Mouse (Mus musculus) neural tube, embryonic 13.5 days (tissue): ENCODE results near the gene Oit1. TPM values are rescaled to one million over a fixed set of nuclear protein-coding genes. Genes with fewer than 3 reads are reported as not detected.
A peak's percentile ranks its signal among the peaks of the same experiment; 100 is the strongest.

Source experiments
- ATAC-seq: fragments of 200-750 bp; cut with Nextera tagmentation; 2 replicates; pipeline ENCODE4 v1.8.0; 2017; ENCODE audit warnings: low read depth, mild to moderate bottlenecking, moderate TSS enrichment, moderate library complexity
- H3K27ac ChIP-seq: fragments of 300-500 bp; sonication (generic); replicated peaks from 2 replicates; pipeline ENCODE4 v1.5.1; 2015; ENCODE audit warnings: moderate library complexity, mild to moderate bottlenecking, inconsistent platforms
- H3K27me3 ChIP-seq: fragments of 300-500 bp; sonication (generic); 2 replicates; pipeline ENCODE4 v1.6.1; 2015; ENCODE audit warnings: mild to moderate bottlenecking, inconsistent platforms
- H3K36me3 ChIP-seq: fragments of 300-500 bp; sonication (generic); 2 replicates; pipeline ENCODE4 v1.6.1; 2015; ENCODE audit warnings: mild to moderate bottlenecking, inconsistent platforms
- H3K4me1 ChIP-seq: fragments of 300-500 bp; sonication (generic); replicated peaks from 2 replicates; pipeline ENCODE4 v1.6.1; 2015; ENCODE audit warnings: inconsistent platforms
- H3K4me2 ChIP-seq: fragments of 300-500 bp; sonication (generic); 2 replicates; pipeline ENCODE4 v1.6.1; 2015; ENCODE audit warnings: inconsistent platforms, mild to moderate bottlenecking, moderate library complexity
- H3K4me3 ChIP-seq: fragments of 300-500 bp; sonication (generic); 2 replicates; pipeline ENCODE4 v1.5.1; 2015; ENCODE audit warnings: mild to moderate bottlenecking, inconsistent platforms
- H3K9ac ChIP-seq: fragments of 300-500 bp; sonication (generic); 2 replicates; pipeline ENCODE4 v1.6.1; 2015; ENCODE audit warnings: moderate library complexity, mild to moderate bottlenecking, inconsistent platforms
- H3K9me3 ChIP-seq: fragments of 300-500 bp; sonication (generic); 2 replicates; pipeline ENCODE4 v1.6.1; 2016; ENCODE audit warnings: inconsistent platforms
- WGBS: fragments of 180-500 bp; shearing (Covaris S2); methylation state at CpG from one replicate; pipeline ENCODE4 v1.1.7; 2015; 5-methylcytosine and 5-hydroxymethylcytosine counted together
- polyA plus RNA-seq: library from polyadenylated mRNA; unstranded; fragments of >200 nt; fragmentation: Nextera tagmentation; extraction: Ambion mirVana; gene quantifications from 2 replicates; pipeline ENCODE4 v1.2.1, GENCODE M21; 2015

Oit1 gene
- polyA plus RNA-seq: not detected in 2 replicates

DNA sequence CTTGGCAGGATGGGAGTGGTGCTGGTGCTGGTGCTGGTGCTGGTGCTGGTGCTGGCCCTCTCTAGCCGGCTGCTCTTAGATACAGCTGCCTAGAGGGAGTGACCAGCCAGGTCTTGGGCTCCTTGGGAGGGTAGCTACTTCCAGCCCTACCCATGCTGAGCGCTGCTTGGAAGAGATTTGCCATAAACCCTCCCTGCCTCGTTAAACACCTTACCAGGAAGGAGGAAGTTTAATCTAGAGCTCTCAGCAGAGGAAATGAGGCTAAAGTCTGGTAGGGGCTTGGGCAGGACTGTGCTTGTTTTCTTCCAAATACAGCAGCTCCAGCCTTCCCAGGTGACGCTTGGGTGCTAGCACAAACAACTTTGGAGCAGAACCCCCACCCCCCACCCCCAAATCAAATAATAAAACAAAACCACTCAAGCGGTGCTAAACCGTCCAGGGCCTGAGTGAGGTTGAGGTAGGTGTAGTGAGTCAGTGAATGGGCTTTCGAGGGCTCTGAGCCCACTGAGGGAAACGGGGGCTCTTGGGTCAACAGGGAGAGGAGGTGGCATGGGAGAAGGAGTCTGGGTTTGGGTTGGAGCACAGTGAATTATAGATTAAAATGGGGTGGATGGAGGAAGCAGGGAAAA, at the start of gene Oit1:
Oit1 (minus strand) TSS at position 70 of the 629 bp plus-strand sequence.
- Histone ChIP-seq H3K36me3 (no peaks in the 10 kb centered on the region), H3K9me3 (no peaks in the 10 kb centered on the region), H3K4me1 (no peaks in the 10 kb centered on the region), H3K4me2 (no peak within 1 kb of the TSS), H3K27me3 (no peaks in the 10 kb centered on the region), H3K4me3 (no peak within 1 kb of the TSS), H3K9ac (no peak within 1 kb of the TSS), H3K27ac (no peak within 1 kb of the TSS)
- WGBS: 68% methylated on average over 8 of the region's 8 CpGs
- ATAC-seq: no peak

DNA sequence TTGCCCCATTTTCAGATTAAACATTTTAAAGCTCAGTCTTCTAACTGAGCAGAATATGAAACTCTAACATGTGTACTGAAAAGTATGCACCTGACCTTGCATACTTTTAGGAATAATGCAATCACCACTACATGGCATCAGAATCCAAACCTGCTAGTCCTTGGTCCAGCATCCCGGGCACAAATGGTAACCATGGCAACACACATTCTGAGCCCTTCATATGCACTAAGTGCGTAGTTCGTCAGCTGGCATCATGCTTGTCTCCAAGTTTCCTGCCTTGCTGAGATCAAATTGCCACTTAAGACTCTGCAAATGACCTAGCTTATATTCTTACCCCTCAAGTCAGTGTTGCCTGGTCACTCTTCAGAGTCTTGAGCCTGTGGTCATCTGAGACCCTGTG, 44.3 kb upstream of the Oit1 start:
- H3K4me1 ChIP-seq: peaks cover 11% of the 10 kb centered on the region
- WGBS: 62% methylated on average over 3 of the region's 3 CpGs
- H3K9ac ChIP-seq: no peak overlapping the region
- H3K27me3 ChIP-seq: no peaks in the 10 kb centered on the region
- H3K4me3 ChIP-seq: no peak overlapping the region
- H3K27ac ChIP-seq: no peak overlapping the region
- ATAC-seq: no peak
- H3K4me2 ChIP-seq: no peak overlapping the region
- H3K9me3 ChIP-seq: no peaks in the 10 kb centered on the region
- no peaks in the 10 kb centered on the region for H3K36me3 ChIP-seq

DNA sequence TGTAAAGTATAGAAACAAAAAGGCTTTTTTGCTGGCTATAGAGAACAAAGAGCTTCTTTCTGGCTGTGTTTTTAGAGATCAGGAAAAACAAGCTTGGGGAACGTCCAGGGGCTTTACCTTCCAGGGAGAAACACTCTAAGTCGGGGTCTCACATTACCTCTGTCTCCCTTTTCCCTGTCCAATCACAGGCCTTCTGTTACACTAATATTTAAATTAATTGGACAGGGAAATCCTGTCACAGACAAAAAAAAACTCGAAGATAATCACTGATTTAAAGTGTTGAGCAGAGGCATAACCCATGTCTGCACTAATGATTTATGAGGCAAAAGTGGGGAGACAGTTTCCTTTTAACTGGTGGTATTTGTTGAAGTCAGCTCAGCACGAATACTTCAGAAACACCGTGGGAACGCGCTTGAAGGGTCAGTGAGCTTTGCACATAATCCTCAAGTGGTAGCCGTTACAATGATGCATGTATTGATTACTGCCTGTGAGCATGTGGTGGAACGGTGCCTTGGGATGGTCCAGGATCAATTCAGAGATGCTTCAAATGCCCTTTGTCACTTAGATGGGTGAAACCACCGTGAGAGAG, 42.7 kb upstream of the Oit1 start:
- Histone ChIP-seq H3K27me3 (no peaks in the 10 kb centered on the region), H3K27ac (no peak overlapping the region), H3K9ac (no peak overlapping the region), H3K4me2 (no peak overlapping the region), H3K36me3 (no peaks in the 10 kb centered on the region), H3K9me3 (no peaks in the 10 kb centered on the region), H3K4me3 (no peak overlapping the region), H3K4me1 (peaks cover 11% of the 10 kb centered on the region)
- 14% methylated on average over 10 of the region's 10 CpGs for WGBS
- 0 out of 2 replicates have a peak, but pooled peaks have one; percentile 23 for ATAC-seq

DNA sequence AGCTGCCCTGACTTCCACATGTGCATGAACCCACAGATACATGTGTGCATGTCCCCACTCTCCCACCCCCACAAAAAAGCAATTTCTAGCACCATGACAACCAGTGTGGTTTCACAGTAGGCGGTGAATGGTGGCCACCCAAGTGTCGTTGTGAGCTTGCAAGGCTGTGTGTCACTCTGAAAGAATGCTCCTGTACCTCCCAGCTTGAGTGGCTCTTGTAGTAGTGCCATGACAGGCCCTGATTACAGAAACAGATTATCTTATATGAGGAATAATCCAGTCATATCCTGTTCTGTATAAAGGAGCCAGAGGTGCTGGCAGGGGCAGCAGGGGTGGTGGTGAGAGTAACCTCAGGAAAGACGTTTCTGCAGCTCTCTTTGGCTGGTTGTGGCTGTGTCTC, 40.1 kb upstream of the Oit1 start:
- Histone ChIP-seq H3K9me3 (no peaks in the 10 kb centered on the region), H3K9ac (no peak overlapping the region), H3K4me3 (no peak overlapping the region), H3K36me3 (no peaks in the 10 kb centered on the region), H3K4me2 (no peak overlapping the region), H3K27me3 (no peaks in the 10 kb centered on the region), H3K4me1 (peaks cover 11% of the 10 kb centered on the region), H3K27ac (no peak overlapping the region)
- ATAC-seq: no peak
- 61% methylated on average over 3 of the region's 3 CpGs for WGBS

DNA sequence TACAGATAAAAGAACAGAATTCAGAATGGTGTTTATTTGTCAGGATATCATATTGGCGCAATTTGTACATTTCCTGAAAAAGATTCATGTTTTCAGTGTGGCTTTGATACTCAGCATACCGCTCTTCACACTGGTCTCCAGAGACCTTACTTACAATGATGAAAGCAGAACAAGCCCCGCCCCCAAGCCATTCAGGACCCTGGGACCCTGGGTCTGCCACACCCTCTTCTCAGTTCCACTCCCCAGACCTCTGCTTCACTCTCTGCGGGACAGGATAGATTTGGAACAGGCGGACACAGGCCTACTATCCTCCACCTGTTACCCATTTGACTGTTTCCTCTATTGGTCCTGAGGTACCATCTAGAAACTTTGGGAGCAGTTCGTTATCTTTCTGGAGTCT, 27.4 kb upstream of the Oit1 start:
- H3K4me3 ChIP-seq: no peak overlapping the region
- 70% methylated on average over 6 of the region's 6 CpGs for WGBS
- H3K4me2 ChIP-seq: no peak overlapping the region
- no peak for ATAC-seq
- no peaks in the 10 kb centered on the region for H3K36me3 ChIP-seq
- H3K9ac ChIP-seq: no peak overlapping the region
- no peaks in the 10 kb centered on the region for H3K27me3 ChIP-seq
- no peaks in the 10 kb centered on the region for H3K9me3 ChIP-seq
- no peak overlapping the region for H3K27ac ChIP-seq
- no peaks in the 10 kb centered on the region for H3K4me1 ChIP-seq

DNA sequence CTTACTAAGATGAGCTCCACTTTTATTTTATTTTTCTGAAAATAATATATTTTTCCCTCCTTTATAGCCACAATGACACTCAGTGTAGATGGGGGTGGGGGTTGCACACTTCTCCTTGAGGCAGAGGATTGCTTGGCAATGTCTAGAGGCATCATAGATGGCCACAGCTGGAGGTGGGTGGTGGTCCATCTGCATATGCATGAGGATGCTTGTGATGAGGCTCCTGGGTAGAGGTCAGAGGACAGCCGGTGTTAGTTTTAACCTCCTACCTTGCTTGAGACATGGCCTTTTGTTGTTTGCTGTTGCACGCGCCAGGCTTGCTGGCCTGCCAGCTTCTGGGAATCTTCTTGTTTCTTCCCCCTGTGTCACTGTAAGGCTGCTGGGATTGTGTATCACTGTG, 24.8 kb upstream of the Oit1 start:
- Histone ChIP-seq H3K4me1 (no peaks in the 10 kb centered on the region), H3K27me3 (no peaks in the 10 kb centered on the region), H3K9me3 (no peaks in the 10 kb centered on the region), H3K36me3 (no peaks in the 10 kb centered on the region), H3K9ac (no peak overlapping the region), H3K27ac (no peak overlapping the region), H3K4me3 (no peak overlapping the region), H3K4me2 (no peak overlapping the region)
- ATAC-seq: no peak
- WGBS: 80% methylated on average over 3 of the region's 3 CpGs

DNA sequence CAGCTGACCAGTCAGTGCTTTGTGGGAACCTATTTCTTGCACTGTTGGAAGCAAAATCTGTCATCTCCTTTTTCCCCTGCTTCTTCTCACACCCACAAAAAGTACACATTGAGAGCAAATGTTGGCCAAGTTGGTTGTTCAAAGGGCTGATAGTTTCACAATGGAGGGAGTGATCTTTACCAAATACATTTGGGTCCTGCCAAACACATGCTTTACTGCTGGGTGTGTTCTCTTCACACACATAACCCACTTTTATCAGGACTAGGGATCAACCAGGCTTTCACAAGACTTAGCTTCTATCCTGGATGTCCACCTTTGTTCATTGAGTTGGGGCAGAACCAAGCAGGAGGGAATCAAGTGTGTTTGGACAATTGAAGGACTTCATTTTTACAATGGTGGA, 20.0 kb upstream of the Oit1 start:
- Histone ChIP-seq H3K4me3 (no peak overlapping the region), H3K27ac (no peak overlapping the region), H3K9ac (no peak overlapping the region), H3K36me3 (no peaks in the 10 kb centered on the region), H3K27me3 (no peaks in the 10 kb centered on the region), H3K4me1 (no peaks in the 10 kb centered on the region), H3K4me2 (no peak overlapping the region), H3K9me3 (no peaks in the 10 kb centered on the region)
- ATAC-seq: no peak

DNA sequence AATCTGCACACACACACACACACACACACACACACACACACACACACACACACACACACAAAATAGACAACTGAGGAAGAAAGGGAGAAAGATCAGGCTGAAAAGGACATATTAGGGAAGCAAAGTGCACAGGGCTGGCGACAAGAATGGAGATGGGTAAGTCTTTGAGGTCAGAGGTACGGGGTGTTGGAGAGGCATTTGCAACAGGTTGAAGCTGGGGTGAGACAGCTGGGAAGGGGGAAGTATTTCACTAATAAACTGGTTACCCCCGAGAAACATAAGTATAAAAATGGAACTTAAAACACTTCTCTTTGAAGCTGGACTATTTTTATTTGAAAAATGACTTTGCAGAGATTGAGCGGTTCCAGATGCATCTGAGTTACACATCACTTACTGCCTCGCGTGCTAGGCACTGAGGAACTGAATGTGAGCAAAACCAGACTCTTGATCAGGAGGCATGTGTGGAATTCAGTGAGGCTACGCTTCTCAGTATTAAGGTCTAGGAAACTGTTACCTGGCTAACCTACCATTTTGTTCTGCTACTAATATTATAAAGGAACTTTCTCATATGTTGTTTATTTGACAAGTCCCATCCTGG, 17.2 kb upstream of the Oit1 start:
- no peak overlapping the region for H3K9ac ChIP-seq
- H3K4me1 ChIP-seq: no peaks in the 10 kb centered on the region
- WGBS: 89% methylated on average over 7 of the region's 7 CpGs
- no peak overlapping the region for H3K27ac ChIP-seq
- H3K4me2 ChIP-seq: no peak overlapping the region
- H3K36me3 ChIP-seq: no peaks in the 10 kb centered on the region
- H3K9me3 ChIP-seq: no peaks in the 10 kb centered on the region
- no peaks in the 10 kb centered on the region for H3K27me3 ChIP-seq
- ATAC-seq: no peak
- H3K4me3 ChIP-seq: no peak overlapping the region

DNA sequence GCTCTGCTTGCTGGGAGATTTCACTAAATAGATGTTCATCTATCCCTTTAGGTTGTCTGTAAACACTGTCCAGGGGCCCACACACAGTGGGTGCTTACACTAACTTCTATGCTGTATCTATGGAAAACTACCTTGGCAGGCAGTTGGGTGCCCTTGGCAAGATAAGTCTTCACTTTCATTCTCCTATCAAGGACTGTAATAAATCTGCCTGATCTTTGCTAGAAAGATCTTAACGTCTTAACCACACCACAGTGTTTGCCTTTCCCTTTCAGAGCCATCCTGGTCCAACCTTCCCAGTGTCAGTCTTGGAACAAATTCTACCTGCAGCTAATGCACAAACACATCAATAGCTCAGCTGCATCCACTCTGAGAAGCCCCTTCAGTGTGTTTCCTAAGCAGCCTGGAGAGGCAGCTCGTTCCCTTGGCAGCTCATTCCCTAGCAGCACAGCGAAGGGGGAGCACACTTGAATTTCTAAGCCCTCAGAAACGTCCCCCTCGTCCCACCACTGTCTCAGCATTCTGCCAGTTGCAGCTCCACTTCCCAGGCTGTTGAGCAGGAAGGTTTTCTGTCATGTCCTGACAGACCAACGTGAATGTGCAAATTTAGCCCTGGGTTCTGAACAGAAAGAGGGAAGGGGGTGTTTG, 13.7 kb upstream of the Oit1 start:
- Histone ChIP-seq H3K4me2 (no peak overlapping the region), H3K9ac (no peak overlapping the region), H3K27ac (no peak overlapping the region), H3K27me3 (no peaks in the 10 kb centered on the region), H3K4me3 (no peak overlapping the region), H3K36me3 (no peaks in the 10 kb centered on the region), H3K9me3 (no peaks in the 10 kb centered on the region), H3K4me1 (no peaks in the 10 kb centered on the region)
- ATAC-seq: no peak
- 60% methylated on average over 6 of the region's 6 CpGs for WGBS

DNA sequence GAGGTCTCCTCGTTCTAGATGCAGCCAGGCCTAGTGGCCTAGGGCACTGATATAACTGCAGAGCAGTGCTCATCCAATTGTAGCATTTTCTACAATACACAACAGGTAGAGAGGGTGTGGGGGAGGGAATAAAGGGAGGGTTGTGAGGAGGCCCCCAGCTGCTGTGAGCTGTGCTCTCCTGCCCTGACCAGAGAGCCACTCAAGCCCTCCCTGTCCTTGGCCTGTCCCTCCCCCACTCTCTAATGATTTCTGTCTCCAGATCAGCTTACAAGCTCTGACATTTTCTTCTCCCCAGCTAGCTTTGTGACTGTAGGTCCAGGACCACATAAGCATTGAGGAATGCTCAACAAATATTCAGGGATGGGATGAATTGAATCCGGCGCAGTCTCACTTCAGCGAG, 9.2 kb downstream of the Oit1 start:
- Histone ChIP-seq H3K4me2 (no peak overlapping the region), H3K27me3 (no peaks in the 10 kb centered on the region)
- WGBS: 91% methylated on average over 4 of the region's 4 CpGs

DNA sequence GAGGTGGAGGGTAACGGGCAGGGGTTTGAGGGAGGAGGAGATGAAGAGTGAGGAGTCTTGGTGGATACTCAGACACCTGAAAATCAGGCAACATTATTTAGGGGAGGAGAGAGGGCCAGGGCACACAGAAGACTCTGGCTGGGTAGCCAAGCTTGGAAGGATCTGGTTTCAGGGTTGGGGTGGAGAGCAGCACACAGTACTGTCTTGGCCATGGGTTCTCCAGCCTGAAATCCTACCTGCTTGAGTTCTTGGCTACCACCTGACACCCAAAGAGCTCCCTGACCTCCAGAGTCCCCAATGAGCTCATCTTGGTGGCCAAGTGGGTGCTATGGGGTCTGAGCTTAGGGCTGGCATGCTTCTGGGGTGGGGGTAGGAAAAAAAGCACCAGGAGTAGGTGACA, 9.7 kb downstream of the Oit1 start:
- Histone ChIP-seq H3K4me3 (no peak overlapping the region), H3K4me2 (no peak overlapping the region), H3K9me3 (no peaks in the 10 kb centered on the region), H3K27ac (no peak overlapping the region), H3K9ac (no peak overlapping the region), H3K36me3 (no peaks in the 10 kb centered on the region), H3K27me3 (no peaks in the 10 kb centered on the region), H3K4me1 (peaks cover 11% of the 10 kb centered on the region)
- no peak for ATAC-seq
- WGBS: 89% methylated on average over 1 of the region's 1 CpGs

More for the DNA sequence above, 9.2 kb downstream of the Oit1 start:
- H3K27ac ChIP-seq: no peak overlapping the region
- H3K36me3 ChIP-seq: no peaks in the 10 kb centered on the region
- H3K4me3 ChIP-seq: no peak overlapping the region
- no peak for ATAC-seq
- no peaks in the 10 kb centered on the region for H3K9me3 ChIP-seq
- H3K9ac ChIP-seq: no peak overlapping the region
- H3K4me1 ChIP-seq: peaks cover 11% of the 10 kb centered on the region

DNA sequence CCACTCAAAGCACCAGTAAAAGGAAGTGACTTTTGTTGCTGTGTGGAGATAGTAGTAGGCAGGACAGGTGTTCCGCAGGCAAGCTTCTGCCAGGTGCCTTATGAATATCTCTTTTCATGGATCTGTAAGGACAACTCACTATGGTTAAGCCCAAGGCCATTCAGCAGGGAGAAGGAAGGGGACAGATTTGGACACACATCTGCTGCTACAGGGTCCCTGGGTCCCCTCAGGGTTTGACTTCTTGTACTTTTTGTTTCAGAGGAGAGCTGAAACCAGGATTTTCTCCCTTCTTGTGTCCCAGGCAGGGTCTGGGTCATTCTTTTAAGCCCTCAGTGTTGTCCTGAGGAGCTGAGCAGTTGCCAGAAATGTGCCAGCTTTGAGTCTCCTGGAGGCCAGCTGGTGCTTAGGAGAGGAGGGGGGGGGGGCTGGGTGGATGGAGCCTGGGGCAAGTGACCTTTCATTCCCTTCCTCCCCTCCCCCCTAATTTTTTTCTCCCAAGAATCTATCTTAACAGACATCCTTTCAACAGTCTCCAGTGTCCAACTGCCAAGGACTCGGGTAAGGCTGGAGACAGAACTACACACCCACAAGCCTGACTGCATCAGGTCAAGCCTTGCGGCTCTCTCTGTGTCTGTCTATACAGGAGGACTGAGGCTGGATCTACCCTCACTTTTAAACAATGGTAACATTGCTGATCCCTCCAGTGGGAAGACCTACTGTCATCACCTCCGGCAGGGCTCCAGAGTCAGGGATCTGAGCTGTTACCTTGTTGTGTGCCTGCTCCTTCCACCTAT, 10.6 kb downstream of the Oit1 start:
- no peak overlapping the region for H3K4me3 ChIP-seq
- H3K27me3 ChIP-seq: no peaks in the 10 kb centered on the region
- WGBS: 58% methylated on average over 4 of the region's 4 CpGs
- H3K27ac ChIP-seq: no peak overlapping the region
- H3K9me3 ChIP-seq: no peaks in the 10 kb centered on the region
- H3K4me2 ChIP-seq: no peak overlapping the region
- H3K36me3 ChIP-seq: no peaks in the 10 kb centered on the region
- peaks cover 11% of the 10 kb centered on the region for H3K4me1 ChIP-seq
- H3K9ac ChIP-seq: no peak overlapping the region
- peak; percentile 47; the same call in 1 of the 2 replicates for ATAC-seq
